Mouse (Mus musculus) adrenal gland, postnatal 14 days (tissue): Measurements from ENCODE around the gene Actg1. TPM values are rescaled to one million over a fixed set of nuclear protein-coding genes. Genes with fewer than 3 reads are reported as not detected.

Source experiments
- DNase-seq: peaks from one replicate; pipeline ENCODE4 v3.0.0; 2021; ENCODE audit warnings: mixed read lengths
- total RNA-seq: library from RNA; stranded (reverse); gene quantifications from 2 replicates; pipeline ENCODE4 v1.2.3, GENCODE M21; 2021

Gene Actg1
- total RNA-seq, 1 experiment from 2014 or later = 1,064 TPM

DNA sequence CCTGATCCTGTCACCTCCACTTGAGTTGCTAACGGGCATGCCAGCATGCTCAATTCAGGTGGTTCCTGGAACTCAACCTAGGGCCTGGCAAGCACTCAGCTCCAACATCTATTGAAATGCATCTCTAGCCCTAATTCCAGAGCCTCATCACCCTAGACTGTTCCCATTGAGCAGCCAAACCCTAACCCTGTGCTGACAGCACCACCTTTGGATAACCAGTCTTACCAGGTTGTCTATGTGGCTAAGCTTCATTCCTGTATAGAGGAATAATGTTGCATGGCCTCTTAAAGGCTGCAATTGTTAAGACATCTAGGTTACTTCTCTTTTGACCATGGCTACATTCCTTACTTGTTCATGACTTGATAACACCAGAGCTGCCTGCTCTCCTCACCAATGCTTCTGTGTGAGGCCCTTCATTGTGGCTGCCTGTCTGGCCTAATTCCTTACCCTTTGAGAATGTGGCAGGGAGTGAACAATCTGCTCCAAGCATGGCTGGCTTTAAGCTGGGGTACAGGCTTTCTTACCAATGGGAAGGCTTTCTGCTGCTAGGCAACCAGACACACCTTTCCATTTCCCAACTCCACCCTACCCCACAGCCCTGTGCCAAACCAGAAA lies 3.2 kb downstream of the Actg1 start:
- no peak for DNase-seq

DNA sequence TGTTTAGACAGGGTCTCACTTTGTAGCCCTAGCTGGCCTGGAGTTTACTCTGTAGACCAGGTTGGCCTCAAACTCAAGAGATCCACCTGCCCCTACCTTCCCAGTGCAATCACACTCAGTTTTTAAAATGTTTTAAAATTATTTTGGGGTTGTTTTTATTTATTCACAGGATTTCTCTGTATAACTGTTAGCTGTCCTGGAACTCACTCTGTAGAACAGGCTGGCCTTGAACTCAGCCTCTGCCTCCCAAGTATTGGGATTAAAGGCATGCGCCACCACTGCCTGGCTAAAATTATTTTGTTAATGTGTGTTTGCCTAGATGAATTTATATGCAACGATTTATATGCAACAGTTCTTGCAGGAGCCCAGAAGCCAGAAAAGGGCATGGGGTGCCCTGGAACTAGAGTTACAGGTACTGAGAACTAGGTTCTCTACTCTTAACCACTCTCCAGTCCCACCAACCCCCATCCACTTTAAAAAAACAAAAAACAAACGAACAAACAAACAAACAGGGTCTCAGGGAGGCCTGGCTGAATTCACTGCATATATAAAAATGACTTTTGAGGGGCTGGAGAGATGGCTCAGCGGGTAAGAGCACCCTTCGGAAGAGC lies 3.9 kb downstream of the Actg1 start:
- DNase-seq = no peak

DNA sequence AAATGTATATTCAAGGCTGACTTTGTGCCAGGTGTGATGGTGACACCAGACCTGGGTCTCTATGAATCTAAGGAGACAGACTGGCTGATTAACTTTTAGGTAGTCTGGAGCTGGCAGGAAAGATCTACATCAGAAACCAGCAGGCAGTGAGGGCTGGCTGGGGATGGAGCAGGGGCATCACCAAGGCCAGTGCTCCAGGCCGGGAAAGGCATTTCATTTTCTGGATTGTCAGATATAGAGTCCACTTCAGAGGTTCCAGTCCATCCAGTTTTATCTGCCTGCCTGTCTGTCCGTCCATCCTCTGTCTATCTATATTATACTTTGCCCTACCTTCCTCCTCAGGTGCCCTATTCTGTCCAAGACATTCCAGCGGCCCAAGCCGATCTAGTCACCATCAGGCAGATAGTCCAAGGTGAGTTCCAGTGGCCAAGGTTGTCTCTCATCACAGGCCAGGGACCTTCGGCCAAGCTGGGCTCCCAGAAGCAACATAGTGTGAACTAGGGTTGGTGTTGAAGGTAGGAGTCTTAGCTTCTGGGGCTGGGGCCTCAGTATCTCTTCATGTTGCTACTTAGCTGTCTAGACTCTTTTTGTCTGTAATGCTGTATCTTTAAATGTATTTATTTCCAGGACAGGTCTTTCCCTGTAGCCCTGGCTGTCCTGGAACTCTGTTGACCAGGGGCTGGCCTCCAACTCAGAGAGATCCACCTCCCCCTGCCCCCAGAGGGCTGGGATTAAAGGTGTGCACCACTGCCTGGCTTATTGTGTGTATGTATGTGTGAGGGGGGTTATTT lies 4.6 kb downstream of the Actg1 start:
- DNase-seq = no peak

DNA sequence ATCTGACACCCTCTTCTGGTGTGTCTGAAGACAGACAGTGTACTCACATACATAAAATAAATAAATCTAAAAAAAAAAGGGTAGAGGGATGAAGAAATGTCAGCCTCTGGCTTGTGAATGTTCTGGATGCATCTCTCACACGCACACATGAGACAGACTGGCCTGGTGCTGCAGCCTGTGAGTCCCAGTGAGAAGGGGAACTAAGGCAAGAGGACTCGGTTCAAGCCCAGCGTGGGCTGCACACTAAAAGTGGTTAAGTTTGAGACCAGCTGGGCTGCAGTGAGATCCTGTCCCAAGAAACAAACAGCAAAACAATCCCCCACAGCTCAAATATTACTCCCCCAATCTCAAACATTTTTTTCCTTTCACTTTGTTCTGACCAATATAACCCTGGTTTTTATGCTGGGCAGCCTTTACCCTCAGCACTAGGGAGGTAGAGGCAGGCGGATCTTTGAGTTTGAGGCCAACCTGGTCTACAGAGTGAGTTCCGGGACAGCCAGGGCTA lies 5.6 kb downstream of the Actg1 start:
- no peak for DNase-seq

DNA sequence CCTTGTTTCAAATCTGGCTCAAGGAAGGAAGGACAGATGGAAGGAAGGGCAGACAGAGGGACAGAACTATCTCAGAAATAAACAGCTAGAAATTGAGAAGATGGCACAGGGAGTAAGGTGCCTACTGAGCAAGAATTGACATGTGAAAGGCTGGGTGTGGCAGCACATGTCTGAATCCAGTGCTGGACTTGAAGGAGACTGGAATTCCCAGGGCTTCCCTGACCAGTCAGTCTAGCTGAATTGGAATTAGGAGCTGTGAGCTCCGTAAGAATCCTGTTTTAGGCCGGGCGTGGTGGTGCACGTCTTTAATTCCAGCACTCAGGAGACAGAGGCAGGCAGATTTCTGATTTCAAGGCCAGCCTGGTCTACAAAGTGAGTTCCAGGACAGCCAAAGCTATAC lies 6.7 kb downstream of the Actg1 start:
- DNase-seq = no peak

DNA sequence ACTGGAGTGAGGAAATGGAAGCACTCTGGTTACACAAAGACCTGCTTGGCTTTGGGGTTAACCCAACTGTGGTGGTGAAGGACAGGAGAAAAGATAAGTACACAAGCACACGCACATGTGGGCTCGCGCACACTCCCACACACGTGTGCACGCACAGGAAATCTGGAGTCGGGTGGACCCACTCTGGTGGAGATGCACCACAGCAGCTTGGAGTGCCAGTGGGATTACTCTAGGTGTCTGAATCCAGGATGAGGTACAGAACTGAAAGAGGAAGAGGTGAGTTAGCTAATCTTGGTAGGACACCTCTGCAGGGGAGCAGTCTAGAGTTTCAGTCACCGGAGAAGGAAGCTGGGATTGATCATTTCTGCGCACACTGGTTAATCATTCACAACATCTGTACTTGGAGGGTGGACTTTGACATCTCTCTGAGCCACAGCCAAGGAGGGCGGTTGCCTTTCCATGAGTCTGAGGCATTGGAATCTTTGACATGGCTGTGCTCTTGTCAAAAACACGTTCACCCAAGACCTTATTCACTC lies 8.3 kb downstream of the Actg1 start:
- DNase-seq = no peak

DNA sequence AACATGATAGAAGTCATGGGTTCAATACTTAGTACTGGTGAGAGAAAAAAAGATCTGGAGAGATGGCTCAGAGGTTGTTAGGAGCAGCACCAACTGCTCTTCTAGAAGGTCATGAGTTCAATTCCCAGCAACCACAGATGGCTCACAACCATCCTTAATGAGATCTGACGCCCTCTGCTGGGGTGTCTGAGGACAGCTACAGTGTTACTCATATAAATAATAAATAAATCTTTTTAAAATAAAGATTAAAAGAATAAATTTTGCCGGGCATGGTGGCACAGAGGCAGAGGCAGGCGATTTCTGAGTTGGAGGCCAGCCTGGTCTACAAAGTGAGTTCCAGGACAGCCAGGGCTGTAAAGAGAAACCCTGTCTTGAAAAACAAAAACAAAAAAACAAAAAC lies 9.6 kb downstream of the Actg1 start:
- no peak for DNase-seq

DNA sequence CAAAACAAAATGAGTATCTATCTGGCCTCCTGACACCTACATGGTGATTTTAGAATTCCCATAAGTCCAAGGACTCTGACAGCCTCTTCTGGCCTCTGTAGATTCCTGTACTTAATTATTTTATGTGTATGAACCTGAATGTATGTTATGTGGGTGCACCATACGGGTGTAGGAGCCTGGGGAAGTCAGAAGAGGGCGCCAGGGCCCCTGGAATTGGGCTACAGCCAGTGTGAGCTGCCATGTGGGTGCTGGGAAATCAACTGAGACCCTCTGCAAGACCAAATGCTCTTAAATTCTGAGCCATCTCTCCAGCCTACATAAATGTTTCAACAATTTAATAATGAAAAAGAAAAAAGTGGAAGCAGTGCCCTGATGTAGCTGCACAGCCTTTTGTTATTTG lies 10.9 kb downstream of the Actg1 start:
- no peak for DNase-seq

DNA sequence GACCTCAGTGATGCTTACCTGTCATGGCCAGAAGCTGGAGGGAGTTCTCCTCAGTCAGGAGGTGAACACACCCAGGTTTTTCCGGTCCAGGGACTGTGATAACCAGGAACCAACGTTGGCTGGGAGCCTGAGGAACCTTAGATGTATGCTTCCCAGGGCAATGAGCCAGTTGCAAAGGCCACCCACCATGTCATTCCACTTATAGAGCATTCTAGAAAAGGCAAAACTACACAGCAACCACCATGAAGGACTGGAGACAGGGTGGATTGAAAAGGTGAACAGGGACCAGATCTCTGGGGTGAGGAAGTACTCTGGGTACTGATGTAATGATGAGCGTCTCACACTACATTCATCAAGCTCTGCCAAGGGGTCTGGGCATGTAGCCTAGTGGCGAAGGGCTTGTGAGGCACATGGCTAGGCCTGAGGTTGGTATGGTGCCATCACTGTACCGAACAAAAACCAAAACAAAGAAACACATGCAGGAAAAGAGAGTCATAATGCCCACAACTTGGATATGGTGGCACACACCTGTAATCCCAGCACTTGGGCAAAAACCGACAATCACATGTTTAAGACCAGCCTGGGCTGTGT lies 12.8 kb downstream of the Actg1 start:
- no peak for DNase-seq

DNA sequence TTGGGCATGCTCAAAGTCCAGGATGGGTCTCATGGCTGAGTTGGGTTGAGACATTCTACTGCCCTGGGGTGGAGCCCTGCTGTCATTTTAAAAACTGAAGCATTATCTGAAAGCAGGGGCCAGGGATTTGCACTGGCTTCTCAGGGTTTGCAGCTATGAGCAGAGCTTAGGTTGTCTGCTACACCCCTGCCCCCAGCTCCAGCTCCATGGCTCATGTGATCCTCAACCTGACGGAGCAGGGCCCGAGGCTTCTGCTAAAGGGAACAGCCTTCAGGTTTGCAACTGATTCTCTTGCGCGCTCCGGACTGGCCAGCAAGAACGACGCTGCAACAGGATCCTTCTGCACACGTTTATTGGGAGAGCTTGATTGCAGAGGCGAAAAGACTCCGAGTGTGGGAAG lies 28.2 kb downstream of the Actg1 start:
- DNase-seq = no peak

DNA sequence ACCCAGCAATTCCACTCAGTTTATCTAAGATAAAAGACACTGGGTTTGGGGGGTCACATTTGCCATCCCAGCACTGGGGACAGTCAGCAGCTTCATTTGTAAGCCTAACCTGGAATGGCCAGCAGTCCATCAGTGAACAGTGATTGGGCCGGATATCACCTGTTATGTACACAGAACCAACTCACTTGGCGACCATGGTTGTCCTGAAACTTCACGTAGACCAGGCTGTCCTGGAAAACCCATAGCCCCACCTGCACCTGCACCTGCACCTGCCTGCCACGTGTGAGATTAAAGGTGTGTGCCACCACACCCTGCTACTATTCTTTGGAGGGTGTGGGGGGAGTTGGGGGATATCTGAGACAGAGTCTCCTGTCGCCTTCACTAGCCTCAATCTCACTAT lies 29.0 kb downstream of the Actg1 start:
- no peak for DNase-seq

DNA sequence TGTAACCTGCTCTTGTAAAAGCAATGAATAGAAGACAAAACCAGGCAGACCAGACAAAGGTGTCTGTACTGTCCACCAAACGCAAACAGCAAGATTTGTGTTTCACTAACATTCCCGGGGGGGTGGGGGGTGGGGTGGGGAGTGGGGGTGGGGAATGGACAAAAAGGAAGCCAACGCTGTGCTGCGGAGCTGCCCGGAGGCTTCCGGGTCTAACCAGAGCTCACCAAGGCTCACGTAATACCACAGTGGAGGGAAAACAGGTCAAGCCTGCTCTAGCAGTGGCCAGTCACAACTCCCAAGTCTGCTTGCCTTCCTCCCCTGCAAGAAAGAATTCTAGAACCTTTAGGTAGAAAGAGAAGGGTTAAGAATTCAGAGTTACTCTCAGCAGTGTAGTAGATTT lies 30.9 kb downstream of the Actg1 start:
- no peak for DNase-seq

DNA sequence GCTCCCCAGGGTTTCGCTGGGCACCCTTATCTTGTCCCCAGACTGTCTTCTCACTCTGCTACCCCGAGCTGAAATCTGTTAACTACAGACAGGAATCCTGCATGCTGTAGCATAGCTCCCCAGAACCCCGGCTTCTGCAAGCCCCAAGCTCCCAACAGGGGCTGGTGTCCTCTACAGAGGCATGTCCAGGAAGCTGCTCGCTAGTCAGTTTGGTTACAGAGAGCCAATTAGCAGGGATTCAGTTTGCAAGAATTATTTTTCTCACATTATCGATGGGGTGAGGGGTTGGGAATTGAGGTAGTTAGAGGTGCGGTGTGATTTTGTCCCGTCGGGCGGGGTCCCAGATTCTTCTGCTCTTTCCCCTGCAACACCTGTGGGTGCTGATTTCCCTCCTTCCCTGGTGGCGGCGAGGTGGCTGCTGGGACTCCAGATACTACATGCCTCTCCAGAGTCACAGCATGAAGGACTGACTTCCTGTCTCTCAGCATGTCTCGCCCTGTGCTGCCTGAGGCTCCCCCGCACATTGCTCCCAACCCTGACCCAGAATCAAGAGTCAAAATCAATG lies 31.6 kb downstream of the Actg1 start:
- no peak for DNase-seq

DNA sequence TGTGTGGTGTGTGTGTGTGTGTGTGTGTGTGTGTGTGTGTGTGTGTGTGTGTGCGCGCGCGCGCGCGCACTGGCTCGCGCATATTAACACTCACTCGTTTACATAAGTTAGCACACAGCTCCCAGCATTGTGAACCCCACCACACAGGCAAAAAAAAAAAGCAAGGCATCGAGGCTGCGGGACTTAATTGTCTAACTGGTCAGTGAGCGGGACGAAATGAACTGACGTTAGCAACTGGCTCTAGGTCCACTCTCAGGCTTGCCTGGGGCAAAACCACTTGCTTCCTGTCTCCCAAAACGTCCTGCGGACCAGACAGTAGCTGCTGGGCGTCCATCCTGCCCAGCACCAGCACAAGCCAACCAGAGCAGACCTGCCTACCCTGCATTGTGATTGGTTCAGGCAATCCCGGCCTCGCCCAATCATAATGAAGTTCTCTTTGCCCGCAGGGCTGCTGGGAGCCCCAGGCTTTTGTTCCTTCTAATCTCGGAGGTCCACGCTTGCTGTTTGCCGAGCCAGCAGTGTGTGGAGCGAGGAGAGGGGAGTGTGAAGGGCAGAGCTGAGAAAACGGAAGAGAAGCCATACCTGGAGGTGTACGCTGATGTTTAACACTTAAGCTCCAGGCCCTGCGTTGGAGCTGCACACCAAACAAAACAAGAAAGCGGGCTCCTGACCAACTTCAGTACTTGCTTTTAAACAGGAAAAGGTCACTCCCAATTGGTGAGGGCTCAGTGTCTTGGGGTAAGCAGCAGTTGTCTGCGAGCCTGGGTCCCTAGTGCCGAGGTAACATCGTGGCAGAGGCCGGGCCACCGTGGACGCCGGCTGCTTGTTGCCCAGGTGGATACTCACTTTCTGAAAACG lies 32.3 kb downstream of the Actg1 start:
- peak; percentile 94 for DNase-seq

DNA sequence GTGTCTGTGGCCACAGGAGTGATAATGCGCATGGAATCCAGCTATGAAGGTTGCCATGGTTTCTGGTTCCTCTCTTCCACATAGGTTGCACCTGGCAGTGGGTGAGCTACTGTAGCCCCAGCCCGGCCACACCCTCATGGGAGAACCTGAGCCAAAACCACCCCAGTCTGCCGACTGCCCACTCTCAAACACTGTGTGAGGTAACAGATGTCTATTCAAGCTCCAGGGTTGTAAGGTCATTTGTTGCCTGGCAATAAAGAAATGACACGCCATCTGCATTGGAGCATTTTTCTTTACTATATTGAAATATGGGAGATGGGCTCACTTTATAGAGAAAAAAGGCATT lies 33.0 kb downstream of the Actg1 start:
- DNase-seq = no peak

DNA sequence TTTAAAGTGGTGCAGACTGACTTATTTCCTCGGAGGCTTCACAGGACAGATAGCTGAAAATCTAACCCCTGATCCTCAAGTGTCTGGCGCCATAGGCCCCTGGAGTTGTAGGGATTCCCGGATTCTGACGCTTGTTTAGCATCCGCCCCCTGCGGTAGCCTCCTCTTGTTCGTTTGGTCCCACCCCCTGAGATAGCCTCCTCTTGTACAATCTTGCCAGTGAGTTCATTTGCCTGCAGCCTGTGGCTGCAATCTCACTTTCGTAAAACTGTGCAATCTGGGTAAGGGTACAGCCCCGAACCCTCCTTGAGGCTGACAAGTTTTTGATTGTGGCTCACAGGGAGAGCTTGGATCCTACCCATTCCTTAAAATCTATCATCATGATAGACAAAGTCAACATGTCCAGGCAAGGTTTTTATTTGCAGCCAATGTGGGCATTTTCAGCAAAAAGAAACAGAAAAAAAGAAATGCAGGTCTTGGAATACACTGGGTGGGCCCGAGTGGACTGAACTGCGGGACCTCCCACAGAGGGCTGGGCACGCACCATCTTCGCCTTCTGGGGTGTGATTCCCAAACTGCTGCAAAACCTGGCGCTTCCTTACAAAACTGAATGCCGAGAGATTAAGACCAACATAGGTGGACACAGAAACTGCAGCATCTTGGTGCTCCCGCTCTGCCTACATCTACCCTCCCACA lies 33.5 kb downstream of the Actg1 start:
- no peak for DNase-seq

DNA sequence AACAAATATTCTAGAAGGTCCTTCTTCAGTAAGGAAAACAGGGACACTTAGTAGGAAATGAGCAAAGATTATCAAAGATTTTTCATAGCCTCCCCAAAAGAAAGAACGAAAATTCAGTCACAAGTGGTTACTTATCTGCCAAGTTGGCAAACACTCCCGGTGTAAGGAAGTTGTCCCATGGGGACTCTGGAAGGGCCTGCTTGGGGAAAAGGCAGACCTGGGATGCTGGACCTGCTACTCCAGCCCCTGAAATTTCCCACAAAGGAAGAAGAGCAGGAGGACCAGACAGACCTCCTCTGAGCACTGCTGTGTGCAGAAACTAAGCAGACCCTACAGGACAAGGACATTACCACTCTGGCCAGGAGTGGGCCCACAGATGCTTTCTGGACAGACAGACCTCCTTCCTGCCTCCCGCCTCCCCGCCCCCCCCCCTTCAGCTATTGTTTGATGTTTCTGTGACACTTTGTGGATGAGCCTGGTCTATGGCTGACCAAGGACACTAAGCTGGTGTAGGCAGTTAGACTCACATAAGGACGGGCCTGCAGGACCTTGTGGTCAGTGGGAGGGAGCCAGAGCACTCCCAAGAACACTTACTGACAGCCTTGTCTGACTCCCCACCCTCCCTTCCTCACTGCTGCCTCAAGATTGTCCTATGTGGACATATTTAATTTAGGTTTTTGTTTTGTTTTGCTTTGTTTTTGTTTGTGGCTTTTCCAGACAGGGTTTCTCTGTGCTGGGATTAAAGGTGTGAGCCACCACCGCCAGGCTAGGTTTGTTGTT lies 34.2 kb downstream of the Actg1 start:
- no peak for DNase-seq

DNA sequence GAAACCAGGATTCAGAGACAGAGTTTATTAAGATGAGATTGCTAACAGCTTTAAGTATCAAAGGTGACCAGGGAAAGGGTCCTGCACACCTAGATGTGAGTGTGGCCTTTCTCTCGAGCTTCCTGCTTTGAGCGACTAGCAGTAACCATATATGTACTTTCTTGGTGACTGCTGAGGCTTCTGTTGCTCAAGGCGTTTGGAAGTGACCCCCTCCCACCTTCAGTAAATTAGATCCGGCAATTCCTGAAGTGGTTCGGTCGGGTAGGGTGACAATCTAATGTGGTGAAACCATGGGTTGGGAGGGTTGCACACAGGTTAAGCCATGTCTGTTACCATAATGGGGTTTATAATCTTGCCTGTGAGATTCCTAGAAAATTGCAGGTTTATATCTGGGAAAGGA lies 36.3 kb downstream of the Actg1 start:
- DNase-seq = no peak

DNA sequence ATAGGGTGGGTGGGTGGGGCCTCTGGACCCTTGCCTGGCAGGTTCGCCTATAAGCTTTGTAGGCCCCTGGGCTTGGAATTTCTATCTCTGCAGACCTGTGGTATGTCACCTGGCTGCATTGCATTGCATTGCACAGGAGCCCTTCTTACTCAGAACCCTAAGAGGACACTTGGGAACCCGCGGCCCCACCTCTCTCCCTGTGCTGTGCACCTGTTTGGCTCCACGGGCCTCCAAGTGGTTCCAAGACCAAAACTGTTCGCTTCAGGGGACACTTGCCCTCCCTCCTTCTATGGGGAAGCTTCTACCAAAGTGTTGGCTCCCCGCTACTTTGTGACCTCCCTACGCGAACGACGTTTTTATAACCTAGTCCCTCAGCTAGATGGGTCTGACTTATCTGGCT lies 36.8 kb downstream of the Actg1 start:
- no peak for DNase-seq

DNA sequence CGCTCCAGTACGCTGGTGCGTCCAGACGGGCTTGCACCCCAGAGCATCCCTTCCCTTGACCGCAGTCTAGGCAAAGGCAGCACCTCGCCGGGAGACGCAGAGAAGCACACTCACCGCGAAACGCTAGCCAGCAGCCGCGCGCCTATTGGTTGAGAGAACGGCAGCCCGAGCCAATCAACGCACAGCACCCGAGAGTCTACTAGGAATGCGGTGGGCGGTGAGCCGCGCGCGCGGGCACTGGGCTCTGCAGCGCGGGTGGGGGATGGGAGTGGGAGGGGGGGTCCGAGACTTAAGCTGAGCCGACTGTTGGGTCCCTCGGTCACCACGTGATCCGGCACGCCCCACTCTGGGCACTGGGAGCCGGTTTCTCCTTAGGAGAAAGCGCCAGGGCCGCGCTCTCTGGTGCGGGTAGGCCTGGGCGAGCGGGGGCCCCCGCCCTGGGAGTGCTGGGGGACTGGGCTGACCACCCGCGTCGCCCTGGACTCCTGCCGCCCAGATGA lies 37.5 kb downstream of the Actg1 start:
- peak; percentile 95 for DNase-seq
